Mouse (Mus musculus) midbrain, embryonic 11.5 days (tissue): Measurements from ENCODE around the gene Ivd. TPM values are rescaled to one million over a fixed set of nuclear protein-coding genes. Genes with fewer than 3 reads are reported as not detected.
A peak's percentile ranks its signal among the peaks of the same experiment; 100 is the strongest.

Source experiments
- ATAC-seq: fragments of 200-750 bp; cut with Nextera tagmentation; 2 replicates; pipeline ENCODE4 v1.8.0; 2017; ENCODE audit warnings: moderate TSS enrichment, moderate library complexity; ENCODE audit not compliant: low FRiP score
- DNase-seq: peaks from one replicate; pipeline ENCODE4 v3.0.0; 2015; ENCODE audit warnings: low spot score; ENCODE audit errors: missing footprints
- H3K27ac ChIP-seq: fragments of 300-500 bp; sonication (generic); 2 replicates; pipeline ENCODE4 v1.5.1; 2014; ENCODE audit warnings: low read depth, low read length
- H3K27me3 ChIP-seq: fragments of 300-500 bp; sonication (generic); 2 replicates; pipeline ENCODE4 v1.6.1; 2014; ENCODE audit warnings: mild to moderate bottlenecking, low read length, moderate library complexity, mixed read lengths; ENCODE audit not compliant: control insufficient read depth, insufficient read depth
- H3K36me3 ChIP-seq: fragments of 300-500 bp; sonication (generic); 2 replicates; pipeline ENCODE4 v1.6.1; 2014; ENCODE audit warnings: mild to moderate bottlenecking, low read length, moderate library complexity, mixed read lengths; ENCODE audit not compliant: control insufficient read depth, insufficient read depth
- H3K4me1 ChIP-seq: fragments of 300-500 bp; sonication (generic); 2 replicates; pipeline ENCODE4 v1.6.1; 2014; ENCODE audit warnings: low read length; ENCODE audit not compliant: control insufficient read depth, insufficient read depth
- H3K4me2 ChIP-seq: fragments of 300-500 bp; sonication (generic); 2 replicates; pipeline ENCODE4 v1.6.1; 2014; ENCODE audit warnings: mild to moderate bottlenecking, moderate library complexity
- H3K4me3 ChIP-seq: fragments of 300-500 bp; sonication (generic); 2 replicates; pipeline ENCODE4 v1.5.1; 2014; ENCODE audit warnings: low read depth, low read length
- H3K9ac ChIP-seq: fragments of 300-500 bp; sonication (generic); 2 replicates; pipeline ENCODE4 v1.6.1; 2014; ENCODE audit warnings: low read length
- H3K9me3 ChIP-seq: fragments of 300-500 bp; sonication (generic); 2 replicates; pipeline ENCODE4 v1.6.1; 2016; ENCODE audit warnings: low read length; ENCODE audit not compliant: control insufficient read depth
- WGBS: fragments of 180-500 bp; shearing (Covaris S2); extraction: QIAGEN DNeasy Blood & Tissue Kit; methylation state at CpG from one replicate; pipeline ENCODE4 v1.1.7; 2014; 5-methylcytosine and 5-hydroxymethylcytosine counted together
- polyA plus RNA-seq: library from polyadenylated mRNA; unstranded; fragments of >200 nt; fragmentation: Nextera tagmentation; extraction: Ambion mirVana; gene quantifications from 2 replicates; pipeline ENCODE4 v1.2.1, GENCODE M21; 2014

Gene Ivd
- polyA plus RNA-seq, 1 experiment from 2014 or later = 40.5 TPM

DNA sequence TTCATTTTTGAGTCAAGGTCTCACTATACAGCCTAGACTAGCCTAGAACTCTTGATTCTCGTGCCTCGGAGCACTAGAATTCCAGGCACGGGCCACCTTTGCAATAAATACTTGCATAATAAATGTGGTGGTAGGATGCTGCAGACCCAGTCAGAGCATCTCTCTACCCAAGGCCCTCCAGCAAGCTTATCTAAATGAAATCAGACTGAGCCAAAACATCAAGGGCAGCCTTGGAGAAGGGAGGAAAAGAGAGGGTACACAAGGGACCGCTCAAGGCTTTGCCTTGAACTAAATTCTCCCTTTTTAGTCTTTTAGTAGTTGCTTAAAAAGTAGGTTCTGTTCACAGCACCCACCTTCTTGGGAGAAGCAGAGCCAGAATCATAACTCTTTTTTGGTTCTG is 29.4 kb downstream of the Ivd start:
- Histone ChIP-seq H3K9ac (no peak overlapping the region), H3K36me3 (no peaks in the 10 kb centered on the region), H3K9me3 (no peaks in the 10 kb centered on the region), H3K4me1 (peaks cover under 1% of the 10 kb centered on the region), H3K4me2 (no peak overlapping the region), H3K4me3 (no peak overlapping the region), H3K27me3 (peaks cover 20% of the 10 kb centered on the region), H3K27ac (no peak overlapping the region)
- no peak for DNase-seq
- 91% methylated on average over 4 of the region's 4 CpGs for WGBS
- ATAC-seq = no peak

- Histone ChIP-seq H3K27me3 (peaks cover 59% of the 10 kb centered on the region), H3K4me3 (peak overlapping the region; percentile 35), H3K9ac (peak overlapping the region; percentile 38), H3K27ac (no peak overlapping the region), H3K36me3 (no peaks in the 10 kb centered on the region), H3K4me2 (peak overlapping the region; percentile 63), H3K9me3 (no peaks in the 10 kb centered on the region), H3K4me1 (peaks cover 29% of the 10 kb centered on the region)
- DNase-seq (peak; percentile 92), ATAC-seq (0 out of 2 replicates have a peak, but pooled peaks have one; percentile 2)
- under 1% methylated on average over 36 of the region's 38 CpGs for WGBS
Measured at GRCm38 (mm10) chr2:118895990-118896913, 34.5 kb downstream of the Ivd start.

DNA sequence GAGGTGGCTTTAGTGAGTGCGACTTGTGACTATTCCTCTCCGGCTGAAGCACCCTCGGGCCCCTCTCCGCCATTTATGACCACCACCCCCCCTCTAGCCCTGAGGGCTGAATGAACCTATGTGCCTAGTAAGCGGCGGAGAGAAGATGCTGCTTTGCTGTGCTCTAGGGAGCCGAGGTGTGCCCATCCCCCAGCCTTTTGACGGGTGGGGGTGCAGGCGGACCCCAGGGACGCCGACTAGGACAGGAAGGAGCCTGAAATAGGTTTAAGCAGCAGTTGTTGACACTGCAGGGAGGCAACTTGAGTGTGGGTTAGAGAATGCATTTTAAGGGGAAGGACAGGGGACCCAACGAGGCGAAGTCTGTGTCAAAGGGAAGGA is 35.1 kb downstream of the Ivd start:
- Histone ChIP-seq H3K4me1 (peaks cover 29% of the 10 kb centered on the region), H3K9me3 (no peaks in the 10 kb centered on the region), H3K4me2 (peak overlapping the region; percentile 63), H3K9ac (peak overlapping the region; percentile 38; the same call in 1 of the 2 replicates), H3K4me3 (peak overlapping the region; percentile 35), H3K27ac (no peak overlapping the region), H3K27me3 (peaks cover 59% of the 10 kb centered on the region), H3K36me3 (no peaks in the 10 kb centered on the region)
- WGBS = under 1% methylated on average over 13 of the region's 13 CpGs
- DNase-seq (peak; percentile 90), ATAC-seq (no peak)

DNA sequence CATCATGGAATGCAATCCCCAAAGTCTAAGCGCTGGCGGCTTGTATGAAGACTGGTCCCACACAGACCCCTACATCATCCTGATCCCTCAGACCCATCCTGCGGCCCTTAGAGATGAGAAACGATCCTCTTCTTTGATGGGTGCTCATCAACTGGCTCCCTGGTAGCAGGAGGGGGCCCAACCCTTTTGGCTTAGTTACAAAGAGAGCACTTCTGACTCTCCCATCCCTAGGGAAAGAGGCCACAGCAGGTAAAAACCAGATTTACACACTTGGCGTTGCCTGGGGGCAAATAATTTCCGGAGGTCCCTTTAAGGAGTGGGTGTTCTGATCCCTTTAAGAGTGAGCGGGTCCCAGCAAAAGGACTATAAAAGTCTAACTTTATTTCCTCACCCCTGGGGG is 35.6 kb downstream of the Ivd start:
- ATAC-seq = no peak
- Histone ChIP-seq H3K36me3 (no peaks in the 10 kb centered on the region), H3K4me2 (0 out of 2 replicates have a peak overlapping the region, but pooled peaks have one; percentile 63), H3K9ac (no peak overlapping the region), H3K27ac (no peak overlapping the region), H3K9me3 (no peaks in the 10 kb centered on the region), H3K27me3 (peaks cover 59% of the 10 kb centered on the region), H3K4me1 (peaks cover 29% of the 10 kb centered on the region), H3K4me3 (no peak overlapping the region; the same call in 1 of the 2 replicates)
- 1% methylated on average over 7 of the region's 7 CpGs for WGBS
- DNase-seq = peak; percentile 93

GRCm38 (mm10) chr2:118897808-118898207 is 36.1 kb downstream of the Ivd start:
- Histone ChIP-seq H3K4me1 (peaks cover 31% of the 10 kb centered on the region), H3K9me3 (no peaks in the 10 kb centered on the region), H3K4me2 (no peak overlapping the region), H3K27ac (no peak overlapping the region), H3K9ac (peak overlapping the region; percentile 12; the same call in 1 of the 2 replicates), H3K4me3 (no peak overlapping the region), H3K27me3 (peaks cover 59% of the 10 kb centered on the region), H3K36me3 (no peaks in the 10 kb centered on the region)
- DNase-seq (no peak), ATAC-seq (no peak)
- 0% methylated on average over 11 of the region's 11 CpGs for WGBS

GRCm38 (mm10) chr2:118898771-118899170 is 37.0 kb downstream of the Ivd start:
- peaks cover 38% of the 10 kb centered on the region for H3K4me1 ChIP-seq

GRCm38 (mm10) chr2:118899306-118899705 is 37.6 kb downstream of the Ivd start:
- WGBS = 12% methylated on average over 7 of the region's 7 CpGs
- no peak overlapping the region for H3K4me3 ChIP-seq
- no peak overlapping the region for H3K9ac ChIP-seq
- peaks cover 59% of the 10 kb centered on the region for H3K27me3 ChIP-seq
- H3K4me1 ChIP-seq = peaks cover 38% of the 10 kb centered on the region
- H3K9me3 ChIP-seq = no peaks in the 10 kb centered on the region
- ATAC-seq (no peak), DNase-seq (peak; percentile 88)
- H3K4me2 ChIP-seq = no peak overlapping the region
- H3K27ac ChIP-seq = no peak overlapping the region
- H3K36me3 ChIP-seq = no peaks in the 10 kb centered on the region

More at GRCm38 (mm10) chr2:118898771-118899170, 37.0 kb downstream of the Ivd start:
- Histone ChIP-seq H3K27ac (no peak overlapping the region), H3K36me3 (no peaks in the 10 kb centered on the region), H3K4me3 (no peak overlapping the region), H3K9me3 (no peaks in the 10 kb centered on the region), H3K4me2 (no peak overlapping the region), H3K9ac (no peak overlapping the region), H3K27me3 (peaks cover 59% of the 10 kb centered on the region)
- ATAC-seq (no peak), DNase-seq (peak; percentile 90)
- WGBS = 2% methylated on average over 4 of the region's 4 CpGs

- no peak within 1 kb of the TSS for H3K27ac ChIP-seq
- peak; percentile 95 for DNase-seq
- H3K4me1 ChIP-seq = peaks cover 38% of the 10 kb centered on the region
Measured at GRCm38 (mm10) chr2:118899981-118900825, 38.4 kb downstream of the Ivd start, which contains the start of gene Bahd1. Bahd1 (plus strand) TSS chr2:118900377.

More at GRCm38 (mm10) chr2:118899981-118900825, 38.4 kb downstream of the Ivd start, which contains the start of gene Bahd1:
- Histone ChIP-seq H3K27me3 (peaks cover 51% of the 10 kb centered on the region), H3K4me2 (peak within 1 kb of the TSS; percentile 95), H3K9ac (peak within 1 kb of the TSS; percentile 83), H3K4me3 (peak within 1 kb of the TSS; percentile 97), H3K36me3 (no peaks in the 10 kb centered on the region), H3K9me3 (no peaks in the 10 kb centered on the region)
- ATAC-seq = no peak
- under 1% methylated on average over 32 of the region's 32 CpGs for WGBS
